Comparison of ENCODE assay signal across 7 mouse cellular contexts in the genomic region with DNA sequence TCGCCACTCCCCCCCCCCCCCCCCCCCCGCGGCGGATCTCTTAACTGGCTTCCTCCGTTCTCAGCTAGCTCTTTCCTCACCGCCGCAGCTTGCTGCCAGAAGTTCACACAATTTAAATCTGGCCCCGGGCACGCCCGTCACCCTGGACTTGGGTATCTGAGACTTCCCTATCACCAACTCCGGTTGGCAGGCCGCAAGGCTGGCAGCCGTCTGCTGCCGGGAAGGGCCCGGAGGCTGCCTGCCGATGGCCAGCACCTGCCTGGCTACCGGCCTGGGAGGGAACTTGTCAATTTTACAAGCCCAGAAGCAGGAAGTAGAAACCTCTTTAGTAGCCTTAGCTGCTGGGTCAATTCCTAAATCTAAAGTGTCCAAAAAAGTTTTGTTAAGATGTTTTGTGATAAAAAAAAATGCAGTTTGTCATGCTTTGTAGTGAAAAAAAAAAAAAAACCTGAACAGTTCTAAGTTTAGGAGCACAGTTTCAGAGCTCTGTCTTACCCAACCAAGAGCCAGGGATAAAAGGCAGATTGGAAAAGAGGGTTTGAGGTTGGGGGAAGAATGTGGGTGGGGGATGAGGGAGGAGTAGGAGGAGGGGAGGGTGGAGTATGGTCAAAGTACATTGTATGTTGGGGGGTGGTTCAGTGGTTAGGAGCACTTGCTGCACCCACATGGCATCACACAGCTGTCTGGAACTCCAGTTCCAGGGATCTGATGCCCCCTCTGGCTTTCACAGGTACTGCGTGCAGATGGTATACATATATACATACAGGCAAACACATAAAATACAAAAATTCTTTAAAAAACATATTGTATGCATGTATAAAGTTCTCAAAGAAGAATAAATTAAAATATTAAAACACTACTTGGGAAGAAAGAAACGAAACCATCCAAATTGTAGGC.
DNase-seq lines count a peak whose midpoint lies in the region; ATAC-seq lines count a peak whose summit lies in the region.

No protein-coding gene starts in this region.

- no peak; the same call in 1 of the 2 replicates for ATAC-seq in heart, embryonic 15.5 days (replicated peaks; ENCODE audit: insufficient number of reproducible peaks, insufficient read depth, low FRiP score, low read depth)
- peak; percentile 49; the same call in 1 of the 2 replicates for ATAC-seq in limb, embryonic 11.5 days (ENCODE audit: insufficient number of reproducible peaks, low FRiP score, low TSS enrichment, low read depth)
- peak; percentile 5 for ATAC-seq in midbrain, embryonic 12.5 days (ENCODE audit: low FRiP score, low read depth)

- peak overlapping the region; percentile 96 for H3K27ac ChIP-seq in embryonic facial prominence, embryonic 10.5 days (replicated peaks)
- H3K27ac ChIP-seq in heart, embryonic 15.5 days: peak overlapping the region; percentile 97
- H3K27ac ChIP-seq in limb, embryonic 11.5 days (replicated peaks; ENCODE audit: low read depth, low read length): peak overlapping the region; percentile 77
- H3K27ac ChIP-seq in midbrain, embryonic 12.5 days (replicated peaks): peak overlapping the region; percentile 96

- peaks cover 27% of the 10 kb centered on the region for H3K4me1 ChIP-seq in embryonic facial prominence, embryonic 10.5 days
- peaks cover 17% of the 10 kb centered on the region for H3K4me1 ChIP-seq in heart, embryonic 15.5 days (replicated peaks)
- H3K4me1 ChIP-seq in limb, embryonic 11.5 days (ENCODE audit: control insufficient read depth, insufficient read depth, low read length): peaks cover 8% of the 10 kb centered on the region; the same call in 1 of the 2 replicates
- H3K4me1 ChIP-seq in midbrain, embryonic 12.5 days: peaks cover 11% of the 10 kb centered on the region

- H3K4me3 ChIP-seq in embryonic facial prominence, embryonic 10.5 days: peak overlapping the region; percentile 96
- peak overlapping the region; percentile 75 for H3K4me3 ChIP-seq in heart, embryonic 15.5 days
- H3K4me3 ChIP-seq in limb, embryonic 11.5 days (ENCODE audit: low read depth, low read length): peak overlapping the region; percentile 78
- peak overlapping the region; percentile 89 for H3K4me3 ChIP-seq in midbrain, embryonic 12.5 days

- 0 out of 2 replicates have a peak, but pooled peaks cover 4% of the 10 kb centered on the region for H3K27me3 ChIP-seq in embryonic facial prominence, embryonic 10.5 days (replicated peaks; ENCODE audit: low read depth, poor library complexity, severe bottlenecking)
- no peaks in the 10 kb centered on the region for H3K27me3 ChIP-seq in heart, embryonic 15.5 days
- no peaks in the 10 kb centered on the region for H3K27me3 ChIP-seq in limb, embryonic 11.5 days (ENCODE audit: control insufficient read depth, insufficient read depth, low read length)
- H3K27me3 ChIP-seq in midbrain, embryonic 12.5 days: no peaks in the 10 kb centered on the region
- H3K27me3 ChIP-seq in splenic B cell, adult 2 months (ENCODE audit: control insufficient read depth, insufficient read depth, low read length, poor library complexity, severe bottlenecking): no peaks in the 10 kb centered on the region

- peak; percentile 37 to 65 for DNase-seq in CD8-positive naive resting alpha-beta T cell, adult 2 months (ENCODE audit: low read depth in 2 of 2, low spot score in 2 of 2)
- DNase-seq in T-cell, adult 2 months (ENCODE audit: low spot score): peak; percentile 71
- peak; percentile 62 for DNase-seq in embryonic facial prominence, embryonic 10.5 days (ENCODE audit: low spot score)
- peak; percentile 73 for DNase-seq in limb, embryonic 11.5 days (ENCODE audit: low spot score)
- peak; percentile 85 for DNase-seq in splenic B cell, adult 2 months (ENCODE audit: low read depth, low spot score)

- no peaks in the 10 kb centered on the region for H3K9me3 ChIP-seq in embryonic facial prominence, embryonic 10.5 days
- H3K9me3 ChIP-seq in heart, embryonic 15.5 days (replicated peaks): no peaks in the 10 kb centered on the region
- H3K9me3 ChIP-seq in limb, embryonic 11.5 days (ENCODE audit: control insufficient read depth, low read length): no peaks in the 10 kb centered on the region
- no peaks in the 10 kb centered on the region for H3K9me3 ChIP-seq in midbrain, embryonic 12.5 days

- peak overlapping the region; percentile 82 for H3K4me2 ChIP-seq in heart, embryonic 15.5 days
- peak overlapping the region; percentile 81 for H3K4me2 ChIP-seq in limb, embryonic 11.5 days (ENCODE audit: low read depth, severe bottlenecking)
- H3K4me2 ChIP-seq in midbrain, embryonic 12.5 days (replicated peaks): peak overlapping the region; percentile 62

- peak overlapping the region; percentile 90 for H3K9ac ChIP-seq in heart, embryonic 15.5 days
- H3K9ac ChIP-seq in limb, embryonic 11.5 days (ENCODE audit: low read length): peak overlapping the region; percentile 91
- peak overlapping the region; percentile 81 for H3K9ac ChIP-seq in midbrain, embryonic 12.5 days (replicated peaks)

- H3K36me3 ChIP-seq in embryonic facial prominence, embryonic 10.5 days (replicated peaks): peaks cover 11% of the 10 kb centered on the region
- no peaks in the 10 kb centered on the region for H3K36me3 ChIP-seq in heart, embryonic 15.5 days
- no peaks in the 10 kb centered on the region for H3K36me3 ChIP-seq in limb, embryonic 11.5 days (ENCODE audit: control insufficient read depth, insufficient read depth, low read length)
- H3K36me3 ChIP-seq in midbrain, embryonic 12.5 days: no peaks in the 10 kb centered on the region
- no peaks in the 10 kb centered on the region for H3K36me3 ChIP-seq in splenic B cell, adult 2 months (ENCODE audit: control insufficient read depth, insufficient read depth, low read length, poor library complexity, severe bottlenecking)

- WGBS in embryonic facial prominence, embryonic 10.5 days: 10% methylated on average over 18 of the region's 19 CpGs
- 12% methylated on average over 16 of the region's 19 CpGs for WGBS in heart, embryonic 15.5 days
- WGBS in limb, embryonic 11.5 days: 13% methylated on average over 14 of the region's 19 CpGs
- 13% methylated on average over 14 of the region's 19 CpGs for WGBS in midbrain, embryonic 12.5 days
